Mouse (Mus musculus) brown adipose tissue, adult 24 weeks (tissue): ENCODE measurements around the gene Exoc6. TPM values are rescaled to one million over a fixed set of nuclear protein-coding genes. Genes with fewer than 3 reads are reported as not detected.
"Not testable (repeated sequence)": the region's sequence is repeated elsewhere in the genome, so short reads cannot be mapped to it uniquely, and the experiment has no call there.

Source experiments
- H3K27ac ChIP-seq: fragments of 200-500 bp; replicated peaks from 2 replicates; pipeline ENCODE4 v1.5.1; 2012; ENCODE audit warnings: low read depth, mild to moderate bottlenecking, low read length
- H3K4me1 ChIP-seq: fragments of 200-500 bp; 2 replicates; pipeline ENCODE4 v1.6.1; 2012; ENCODE audit warnings: low read length, mixed read lengths; ENCODE audit not compliant: control insufficient read depth, insufficient read depth, insufficient read length
- H3K4me3 ChIP-seq: fragments of 200-500 bp; 2 replicates; pipeline ENCODE4 v1.5.1; 2012; ENCODE audit warnings: low read depth, mild to moderate bottlenecking, low read length, moderate library complexity; ENCODE audit not compliant: insufficient read depth
- polyA plus RNA-seq: library from polyadenylated mRNA; stranded (reverse); fragments of >200 nt; gene quantifications from 2 replicates; pipeline ENCODE4 v1.2.4, GENCODE M21; 2012; ENCODE audit not compliant: missing spikeins, insufficient read depth, insufficient read length

Gene Exoc6
- polyA plus RNA-seq, 1 experiment = 15.8 TPM

DNA sequence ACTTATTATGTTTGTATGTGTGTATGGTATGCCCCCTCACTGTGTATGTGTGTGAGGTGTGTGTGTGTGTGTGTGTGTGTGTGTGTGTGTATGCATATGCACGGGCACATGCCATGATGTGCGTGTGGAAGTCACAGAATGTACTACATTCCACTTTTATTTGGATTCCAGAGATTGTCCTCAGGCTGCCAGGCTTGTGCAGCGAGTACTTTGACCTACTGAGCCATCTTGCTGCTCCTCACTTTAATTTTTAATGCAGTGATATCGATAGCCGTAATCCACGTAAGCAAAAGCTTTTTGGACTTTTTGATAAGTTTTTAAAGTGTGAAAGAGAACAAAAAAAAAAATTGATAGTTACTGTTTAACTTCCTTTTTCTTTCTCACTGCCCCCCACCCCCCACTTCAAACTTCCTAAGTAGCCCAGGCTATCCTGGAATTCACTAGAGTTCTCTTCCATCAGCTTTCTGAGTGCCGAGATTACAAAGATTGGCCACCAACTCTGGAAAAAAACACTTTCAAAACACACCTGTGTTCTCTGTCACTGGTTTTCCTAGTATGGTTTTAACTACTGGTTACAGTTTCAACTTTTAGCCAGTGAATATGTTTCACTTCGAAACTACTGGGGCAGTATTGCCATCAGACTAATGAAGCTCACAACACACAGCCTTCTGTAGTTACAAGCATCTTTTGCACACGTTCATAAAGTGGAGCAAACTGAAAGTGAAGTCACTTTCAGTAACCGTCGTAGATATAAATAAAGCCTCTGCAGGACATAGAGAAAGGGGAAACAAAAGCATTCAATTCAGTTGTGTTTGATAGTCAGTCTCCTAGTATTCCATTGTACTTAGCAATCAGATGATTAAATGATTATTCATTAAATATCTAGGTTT lies 3.4 kb downstream of the Exoc6 start:
- no peak overlapping the region for H3K4me3 ChIP-seq
- H3K27ac ChIP-seq = peak overlapping the region; percentile 70
- peaks cover 9% of the 10 kb centered on the region for H3K4me1 ChIP-seq

DNA sequence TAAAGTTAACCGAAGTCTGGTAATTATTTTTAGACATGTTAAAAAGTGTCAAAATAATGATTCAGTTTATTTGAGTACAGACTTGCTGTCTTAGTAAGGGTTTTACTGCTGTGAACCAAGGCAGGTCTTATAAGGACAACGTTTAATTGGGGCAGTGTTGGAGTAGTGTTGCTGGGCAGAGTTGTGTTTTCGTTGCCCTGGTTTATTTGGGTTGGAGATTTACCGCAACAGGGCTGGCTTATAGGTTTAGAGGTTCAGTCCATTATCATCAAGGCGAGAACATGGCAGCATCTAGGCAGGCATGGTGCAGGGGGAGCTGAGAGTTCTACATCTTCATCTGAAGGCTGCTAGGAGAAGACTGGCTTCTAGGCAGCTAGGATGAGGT lies 4.0 kb downstream of the Exoc6 start:
- Histone ChIP-seq H3K4me1 (peaks cover 12% of the 10 kb centered on the region), H3K27ac (peak overlapping the region; percentile 64)
- H3K4me3 ChIP-seq = not testable (repeated sequence)

- peaks cover 14% of the 10 kb centered on the region for H3K4me1 ChIP-seq
- H3K4me3 ChIP-seq = no peak overlapping the region
- no peak overlapping the region for H3K27ac ChIP-seq
Observed at GRCm38 (mm10) chr19:37555863-37556566, 5.8 kb downstream of the Exoc6 start.

DNA sequence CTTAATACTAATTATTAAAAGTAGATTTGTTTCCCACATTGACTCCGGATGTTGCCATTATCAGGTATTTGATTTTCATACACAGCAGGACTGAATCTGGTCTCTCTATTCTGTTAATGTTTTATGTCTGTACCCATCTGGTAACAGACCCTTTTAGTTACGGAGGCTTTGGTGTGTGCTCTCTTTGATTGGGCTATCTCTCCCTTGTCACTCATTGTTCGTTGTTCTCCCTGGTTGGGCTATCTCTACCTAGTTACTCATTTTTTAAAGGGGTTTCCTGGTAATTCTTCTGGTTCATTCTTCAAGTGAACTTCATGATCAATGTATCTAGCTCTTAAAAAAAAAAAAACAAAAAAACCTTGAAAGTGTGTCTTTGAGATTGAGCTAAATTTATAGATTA lies 7.7 kb downstream of the Exoc6 start:
- peaks cover 8% of the 10 kb centered on the region; the same call in 1 of the 2 replicates for H3K4me1 ChIP-seq
- no peak overlapping the region for H3K4me3 ChIP-seq
- no peak overlapping the region for H3K27ac ChIP-seq

DNA sequence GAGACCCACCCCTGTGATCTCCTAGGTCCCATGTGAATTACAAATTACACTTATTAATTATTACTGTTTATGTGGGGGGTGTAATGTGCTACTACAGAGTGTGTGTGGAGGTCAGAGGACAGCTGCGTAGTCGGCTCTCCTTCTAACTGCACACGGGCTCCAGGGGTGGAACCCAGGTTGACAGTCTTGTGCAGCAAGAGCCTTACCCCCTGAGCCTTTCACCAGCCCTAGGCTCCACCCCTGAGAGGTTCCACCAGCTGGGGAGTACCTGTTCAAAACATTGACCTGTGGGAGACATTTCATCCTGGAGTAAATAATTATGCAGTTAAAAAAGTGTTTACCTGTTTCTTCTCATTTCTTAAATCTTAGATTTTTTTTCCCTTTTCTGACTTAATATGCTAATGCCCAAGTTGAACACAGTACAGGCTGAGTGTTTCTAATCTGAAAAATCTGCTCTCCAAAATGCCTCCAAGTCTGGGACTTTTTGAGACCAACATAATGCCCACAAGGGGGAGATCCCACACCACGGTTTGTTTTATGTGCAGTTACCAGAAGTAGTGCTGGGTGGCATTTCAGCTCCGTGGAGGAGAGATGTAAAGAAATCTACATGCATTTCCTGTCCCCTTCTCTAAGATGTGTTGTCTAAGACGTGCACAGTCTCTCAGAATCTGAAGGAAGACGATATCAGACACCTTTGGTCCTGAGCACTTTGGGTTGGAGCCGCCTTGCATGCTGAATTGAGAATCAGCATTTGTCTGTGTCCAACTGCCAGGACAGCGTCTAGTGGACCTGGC lies 9.3 kb downstream of the Exoc6 start:
- Histone ChIP-seq H3K4me1 (peaks cover 6% of the 10 kb centered on the region), H3K27ac (peak overlapping the region; percentile 81), H3K4me3 (0 out of 2 replicates have a peak overlapping the region, but pooled peaks have one; percentile 1)

GRCm38 (mm10) chr19:37560080-37560427 lies 9.8 kb downstream of the Exoc6 start:
- Histone ChIP-seq H3K4me3 (0 out of 2 replicates have a peak overlapping the region, but pooled peaks have one; percentile 1), H3K27ac (peak overlapping the region; percentile 81)

DNA sequence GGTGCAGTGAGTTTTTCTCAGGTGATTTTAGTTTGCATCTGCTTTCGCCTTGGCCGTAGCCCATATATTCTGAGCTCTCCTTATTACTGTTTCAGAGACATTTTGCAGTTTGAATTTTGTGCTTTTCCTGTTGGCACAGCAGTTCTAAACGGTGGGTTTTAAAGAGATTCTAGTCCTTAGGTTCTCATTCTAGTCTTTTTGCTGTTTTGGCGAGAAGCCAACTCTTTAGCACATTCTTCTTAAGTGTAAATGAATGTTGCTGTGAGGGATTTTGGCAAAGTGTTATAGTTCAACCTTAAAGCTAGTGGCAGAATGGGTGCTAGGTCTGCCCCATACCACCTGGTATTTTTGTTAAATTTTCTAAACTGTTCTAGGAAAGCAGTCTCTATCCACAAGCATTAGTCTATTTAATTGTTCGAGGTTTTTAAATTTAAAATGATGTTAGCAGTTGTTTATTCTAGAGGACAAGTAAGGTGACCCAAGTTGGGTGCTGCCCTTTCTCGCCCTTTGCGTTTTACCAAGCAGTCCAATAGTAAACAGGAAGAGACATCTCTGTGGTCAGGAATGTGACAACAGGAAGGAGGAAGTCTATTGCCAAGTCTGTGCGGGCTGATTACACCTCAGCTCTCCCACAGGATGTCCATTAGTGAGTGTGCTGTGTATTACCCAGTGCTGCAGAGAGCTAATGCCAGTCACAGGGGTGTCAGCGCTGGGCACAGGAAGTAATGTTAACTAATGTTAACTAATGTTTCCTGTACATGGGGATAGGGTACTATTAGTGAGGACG lies 11.1 kb downstream of the Exoc6 start:
- Histone ChIP-seq H3K4me3 (no peak overlapping the region), H3K27ac (peak overlapping the region; percentile 81), H3K4me1 (peaks cover 6% of the 10 kb centered on the region)

More at GRCm38 (mm10) chr19:37560080-37560427, 9.8 kb downstream of the Exoc6 start:
- peaks cover 6% of the 10 kb centered on the region for H3K4me1 ChIP-seq

DNA sequence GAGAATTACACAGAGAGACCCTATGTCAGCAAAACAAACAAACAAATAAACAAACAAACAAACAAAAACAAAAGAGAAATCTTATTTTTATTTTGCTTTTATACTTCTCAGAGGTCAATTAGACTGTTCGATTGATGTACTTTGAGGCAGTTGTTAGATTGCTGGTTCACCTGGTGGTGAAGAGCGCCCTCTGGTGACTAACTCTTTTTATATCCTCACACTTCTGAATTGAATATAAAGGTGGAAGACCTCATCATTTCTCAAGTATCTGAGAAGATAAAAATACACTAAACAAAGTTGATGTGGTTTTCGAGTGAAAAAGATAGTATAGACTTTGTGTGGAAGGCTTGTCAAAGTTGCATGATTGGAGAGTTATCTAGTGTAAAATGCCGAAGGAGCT lies 13.5 kb downstream of the Exoc6 start:
- peaks cover 6% of the 10 kb centered on the region for H3K4me1 ChIP-seq
- no peak overlapping the region for H3K4me3 ChIP-seq
- H3K27ac ChIP-seq = no peak overlapping the region

- Histone ChIP-seq H3K4me3 (no peak overlapping the region), H3K27ac (no peak overlapping the region), H3K4me1 (no peaks in the 10 kb centered on the region; the same call in 1 of the 2 replicates)
Observed at GRCm38 (mm10) chr19:37565806-37566205, 15.6 kb downstream of the Exoc6 start.

- Histone ChIP-seq H3K4me1 (no peaks in the 10 kb centered on the region; the same call in 1 of the 2 replicates), H3K27ac (no peak overlapping the region), H3K4me3 (no peak overlapping the region)
Observed at GRCm38 (mm10) chr19:37569186-37569754, 19.1 kb downstream of the Exoc6 start.

- no peak overlapping the region for H3K4me3 ChIP-seq
- no peaks in the 10 kb centered on the region for H3K4me1 ChIP-seq
- no peak overlapping the region for H3K27ac ChIP-seq
Observed at GRCm38 (mm10) chr19:37570966-37571718, 20.9 kb downstream of the Exoc6 start.

DNA sequence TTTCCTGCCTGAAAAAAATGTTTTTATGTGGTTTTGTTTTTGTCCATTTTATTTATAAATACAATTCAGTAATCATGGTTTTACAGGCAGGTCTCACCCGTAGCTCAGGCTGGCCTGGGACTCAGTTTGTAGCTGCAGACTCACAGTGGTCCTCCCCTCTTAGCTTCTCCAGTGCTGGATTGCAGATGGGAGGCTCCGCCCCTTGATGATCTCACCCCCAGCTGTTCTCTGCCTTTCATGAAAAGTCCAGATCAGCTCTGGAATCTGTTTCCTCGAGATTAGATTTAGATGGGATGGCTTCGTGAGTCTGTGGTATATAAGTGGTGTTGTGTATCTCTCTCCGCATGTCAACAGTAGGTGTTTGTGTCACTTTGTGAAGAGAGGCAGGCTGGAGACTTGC lies 24.6 kb downstream of the Exoc6 start:
- no peaks in the 10 kb centered on the region for H3K4me1 ChIP-seq
- no peak overlapping the region for H3K4me3 ChIP-seq
- no peak overlapping the region for H3K27ac ChIP-seq

DNA sequence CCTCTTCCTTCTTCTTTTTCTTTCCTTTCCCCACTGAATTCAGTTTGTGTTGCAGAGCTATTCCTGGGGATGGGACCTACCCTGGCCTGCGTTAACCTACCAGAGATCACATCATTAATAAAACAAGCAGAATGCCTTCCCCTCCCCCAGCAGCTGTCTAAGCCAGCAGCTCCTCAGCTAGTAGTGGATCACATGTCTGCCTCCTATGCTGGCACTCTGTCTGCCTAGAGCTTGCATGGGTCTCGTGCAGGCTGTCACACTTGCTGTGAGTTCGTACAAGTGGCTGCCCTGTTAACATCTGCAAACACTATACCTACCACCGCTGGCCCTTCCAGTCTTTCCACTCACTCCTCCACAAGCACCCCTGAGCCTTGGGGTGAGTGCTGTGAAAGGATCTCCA lies 29.4 kb downstream of the Exoc6 start:
- Histone ChIP-seq H3K27ac (no peak overlapping the region), H3K4me1 (no peaks in the 10 kb centered on the region)

DNA sequence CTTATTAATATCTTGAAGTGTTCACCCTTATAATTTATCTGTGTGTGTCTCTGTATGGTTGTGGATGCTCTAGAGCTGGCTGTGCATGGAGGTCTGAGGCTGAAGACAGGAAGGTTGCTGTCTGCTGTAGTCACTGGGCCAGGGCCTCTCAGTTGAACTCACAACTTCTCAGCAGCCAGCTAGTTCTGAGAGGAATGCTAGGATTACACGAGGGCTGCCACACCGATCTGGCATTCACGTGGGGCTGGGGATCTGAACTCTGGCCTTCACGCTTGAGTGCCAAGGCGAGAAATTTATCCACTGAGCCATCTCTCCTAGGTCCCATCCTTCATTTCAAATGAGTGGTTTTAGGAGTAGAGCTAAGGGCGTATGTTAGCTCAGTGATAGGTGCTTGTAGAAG lies 30.2 kb downstream of the Exoc6 start:
- Histone ChIP-seq H3K27ac (no peak overlapping the region), H3K4me1 (no peaks in the 10 kb centered on the region), H3K4me3 (no peak overlapping the region)

More for the DNA sequence above, 29.4 kb downstream of the Exoc6 start:
- no peak overlapping the region for H3K4me3 ChIP-seq
